Mouse (Mus musculus) right cerebral cortex, adult 2 months (tissue): ENCODE measurements at regions not wholly inside any gene's neighbourhood (a gene's known extent, or its start where the extent isn't known, plus 50 kb on each side); places are given as distances from the start of the nearest gene placed in this dataset.
A peak's percentile ranks its signal among the peaks of the same experiment; 100 is the strongest.
"Not testable (repeated sequence)": the region's sequence is repeated elsewhere in the genome, so short reads cannot be mapped to it uniquely, and the experiment has no call there.

Experiments used
- DNase-seq, 2 experiments: peaks; one replicate each; pipeline ENCODE4 v3.0.0; 2021 to 2022; ENCODE audit warnings: low spot score in 2 of 2

- not testable (repeated sequence) for DNase-seq
Observed at GRCm38 (mm10) chr15:19242962-19243361, 424.2 kb downstream of the Cdh10 start.

GRCm38 (mm10) chr15:19247489-19247888, 428.7 kb downstream of the Cdh10 start:
- no peak for DNase-seq

DNA sequence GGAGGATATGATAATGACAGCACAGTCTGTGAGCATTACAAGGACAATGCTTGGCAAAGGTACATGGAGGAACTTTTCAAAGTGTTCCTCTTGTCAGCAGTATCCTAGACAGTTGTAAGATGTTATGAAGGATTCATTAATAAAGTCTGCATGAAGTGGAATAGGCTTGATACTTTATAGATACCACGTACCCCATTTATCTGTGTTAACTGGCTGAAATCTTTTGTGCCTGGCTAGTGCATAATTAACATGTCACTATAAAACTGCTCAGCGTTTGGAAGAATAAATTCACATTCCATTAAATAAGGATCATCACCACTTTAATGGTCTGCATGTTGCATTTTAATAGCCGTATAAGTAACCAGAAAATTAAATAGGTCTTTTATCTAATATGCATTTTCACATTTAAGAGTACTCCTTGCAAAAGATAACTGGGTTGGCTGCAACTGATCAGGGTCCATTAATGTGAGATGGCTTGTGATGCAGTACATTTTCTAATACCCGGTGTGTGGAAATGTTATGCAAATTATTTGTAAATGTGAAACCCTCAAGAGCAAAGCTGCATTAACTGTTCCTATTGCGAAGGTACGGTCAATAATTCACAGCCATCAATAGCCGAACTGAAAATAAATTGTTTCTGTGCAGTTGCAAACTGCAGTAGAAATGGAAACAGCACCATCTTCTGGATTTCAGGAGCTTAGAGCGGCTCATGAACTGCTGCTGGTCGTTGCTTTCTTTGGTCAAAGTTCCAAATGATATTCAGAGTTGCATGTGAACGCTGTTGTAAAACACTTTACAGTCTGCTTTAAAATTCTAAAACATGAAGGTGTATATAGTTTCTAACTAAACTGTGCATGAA, 457.4 kb downstream of the Cdh10 start:
- peak; percentile 27 to 44 for DNase-seq

- no peak for DNase-seq
Observed at GRCm38 (mm10) chr15:19316380-19316779, 497.6 kb downstream of the Cdh10 start.

- no peak for DNase-seq
Observed at GRCm38 (mm10) chr15:19356322-19356721, 537.6 kb downstream of the Cdh10 start.

DNA sequence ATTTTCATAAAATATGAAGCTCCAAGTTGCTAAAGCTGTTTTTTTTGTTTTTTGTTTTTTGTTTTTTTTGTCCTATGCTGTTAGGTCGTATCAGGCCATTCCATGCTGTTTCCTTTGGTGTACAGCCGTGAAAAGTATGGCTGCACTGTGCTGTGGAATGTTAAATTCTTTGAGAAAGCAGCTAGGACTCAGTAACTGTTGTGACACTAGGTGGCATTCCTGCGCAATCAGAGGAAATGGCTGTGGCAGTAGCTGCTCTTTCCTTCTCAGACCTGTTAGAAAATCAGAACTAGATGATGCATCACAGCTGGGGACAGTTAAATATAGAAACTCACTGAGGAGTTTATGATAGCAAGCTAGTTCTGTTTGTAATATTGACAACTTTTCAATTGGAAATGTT, 541.9 kb downstream of the Cdh10 start:
- peak; percentile 55 to 59 for DNase-seq

DNA sequence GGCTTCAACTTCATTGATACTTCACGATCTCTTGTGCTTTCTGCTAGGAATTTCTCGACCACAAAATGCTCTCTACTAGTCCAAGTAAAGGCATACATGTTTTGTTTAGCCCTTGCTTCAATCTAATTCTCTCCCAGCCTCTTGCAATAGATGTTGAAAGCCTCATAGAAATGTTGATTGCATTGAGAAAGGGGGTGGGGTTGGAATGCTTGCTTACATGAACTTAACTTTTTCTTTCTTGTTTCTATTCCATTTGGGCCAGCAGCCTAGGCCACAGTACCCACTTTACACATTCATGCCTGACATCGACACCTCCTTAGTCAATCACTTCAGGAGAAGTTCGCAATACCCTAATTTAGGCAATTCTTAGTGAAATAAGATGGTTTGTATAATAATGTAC, 571.2 kb downstream of the Cdh10 start:
- DNase-seq, result no peak

DNA sequence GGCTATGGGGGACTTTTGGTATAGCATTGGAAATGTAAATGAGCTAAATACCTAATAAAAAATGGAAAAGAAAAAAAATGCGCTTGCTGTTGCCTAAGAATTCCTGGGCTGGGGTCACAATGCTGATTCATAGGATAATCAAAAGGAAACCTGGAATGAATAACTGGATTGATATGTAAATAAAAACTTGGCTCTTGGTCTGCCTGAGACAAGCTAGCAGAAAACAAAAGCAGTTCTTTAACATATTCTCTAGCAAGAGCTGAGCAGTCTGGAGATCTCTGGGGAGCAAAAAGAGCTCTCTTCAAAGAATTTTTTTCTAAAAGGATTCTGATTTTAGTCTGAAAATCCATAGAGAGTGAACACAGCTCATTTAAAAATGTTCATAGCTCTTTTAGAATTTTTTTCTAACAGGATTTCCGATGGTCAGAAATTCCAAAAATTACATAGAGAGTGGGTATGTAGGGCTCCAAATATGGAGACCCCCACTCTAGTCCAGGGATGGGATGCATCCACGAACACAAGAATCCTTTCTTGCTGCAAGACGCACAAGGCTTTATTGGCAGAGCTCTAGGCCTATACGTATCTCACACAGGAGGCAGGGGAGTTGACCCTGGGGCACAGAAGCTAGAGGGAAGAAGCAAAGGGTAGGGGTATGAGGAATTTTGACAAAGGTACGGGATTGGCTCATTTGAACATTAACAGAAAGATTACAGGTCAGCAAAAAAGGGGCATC, 572.7 kb downstream of the Cdh10 start:
- no peak for DNase-seq

GRCm38 (mm10) chr15:19395681-19396080, 576.9 kb downstream of the Cdh10 start:
- no peak for DNase-seq
